Mouse (Mus musculus) C2C12 (cell line): ENCODE results near the gene Zc3h7b.

Experiments used
- CEBPB ChIP-seq: IDR thresholded peaks from one replicate; pipeline ENCODE4 v1.6.1; 2011; ENCODE audit warnings: low read depth, mild to moderate bottlenecking, control low read depth, moderate library complexity
- CTCF ChIP-seq: IDR thresholded peaks from one replicate; pipeline ENCODE4 v1.5.1; 2011; ENCODE audit not compliant: control insufficient read depth, insufficient read depth, insufficient read length
- FOSL1 ChIP-seq: IDR thresholded peaks from one replicate; pipeline ENCODE4 v1.8.0; 2011; ENCODE audit warnings: mild to moderate bottlenecking, low read length; ENCODE audit not compliant: poor library complexity, insufficient read depth, severe bottlenecking

GRCm38 (mm10) chr15:81800391-81800790 is 55.5 kb downstream of the Zc3h7b start:
- TF ChIP-seq CTCF (no peak), FOSL1 (no peak), CEBPB (no peak)
